Mouse (Mus musculus): ENCODE measurements around the gene Ttc22. TPM values are rescaled to one million over a fixed set of nuclear protein-coding genes. Genes with fewer than 3 reads are reported as not detected.

The Ttc22 gene
- polyA plus RNA-seq, 1 experiment from 2014 or later: 26.9 TPM

GRCm38 (mm10) chr4:106628650-106629360 lies 6.6 kb downstream of the Ttc22 start:
- Histone ChIP-seq H3K27ac (replicated peaks) (peak overlapping the region; percentile 77), H3K9ac (ENCODE audit: low read length) (no peak overlapping the region), H3K4me2 (replicated peaks; ENCODE audit: low read depth) (no peak overlapping the region; the same call in 1 of the 2 replicates), H3K4me1 (replicated peaks; ENCODE audit: control insufficient read depth, insufficient read depth) (no peaks in the 10 kb centered on the region; the same call in 1 of the 2 replicates), H3K9me3 (ENCODE audit: control insufficient read depth, low read length) (no peaks in the 10 kb centered on the region), H3K36me3 (ENCODE audit: control insufficient read depth, insufficient read depth, low read length) (no peaks in the 10 kb centered on the region), H3K4me3 (ENCODE audit: low read depth, low read length) (no peak overlapping the region), H3K27me3 (ENCODE audit: control insufficient read depth, insufficient read depth, low read length) (no peaks in the 10 kb centered on the region)
- TF ChIP-seq EP300 (optimal IDR thresholded peaks at IDR 0.05) (no peak), CTCF (IDR thresholded peaks at IDR 0.05; ENCODE audit: low read depth) (no peak)
- DNase-seq (ENCODE audit: low spot score): peak; percentile 60
- ATAC-seq (ENCODE audit: low FRiP score, low TSS enrichment): peak; percentile 82
- 21% methylated on average over 9 of the region's 9 CpGs for WGBS

- Histone ChIP-seq H3K9me3 (ENCODE audit: control insufficient read depth, low read length) (no peaks in the 10 kb centered on the region), H3K27me3 (ENCODE audit: control insufficient read depth, insufficient read depth, low read length) (no peaks in the 10 kb centered on the region), H3K4me1 (replicated peaks; ENCODE audit: control insufficient read depth, insufficient read depth) (no peaks in the 10 kb centered on the region; the same call in 1 of the 2 replicates), H3K4me2 (replicated peaks; ENCODE audit: low read depth) (no peak overlapping the region), H3K36me3 (ENCODE audit: control insufficient read depth, insufficient read depth, low read length) (no peaks in the 10 kb centered on the region), H3K27ac (replicated peaks) (peak overlapping the region; percentile 77; the same call in 1 of the 2 replicates), H3K9ac (ENCODE audit: low read length) (no peak overlapping the region), H3K4me3 (ENCODE audit: low read depth, low read length) (no peak overlapping the region)
- 44% methylated on average over 5 of the region's 5 CpGs for WGBS
- DNase-seq (ENCODE audit: low spot score) (peak; percentile 48), ATAC-seq (ENCODE audit: low FRiP score, low TSS enrichment) (peak; percentile 75)
- TF ChIP-seq EP300 (optimal IDR thresholded peaks at IDR 0.05): no peak
- TF ChIP-seq CTCF (IDR thresholded peaks at IDR 0.05; ENCODE audit: low read depth): no peak
Measured at GRCm38 (mm10) chr4:106629374-106629773, 7.1 kb downstream of the Ttc22 start.

- WGBS: 24% methylated on average over 14 of the region's 14 CpGs
- H3K9ac ChIP-seq (ENCODE audit: low read length): no peak overlapping the region
Measured at GRCm38 (mm10) chr4:106630333-106631220, 8.3 kb downstream of the Ttc22 start.

GRCm38 (mm10) chr4:106632313-106632712 lies 10.1 kb downstream of the Ttc22 start:
- Histone ChIP-seq H3K9me3 (ENCODE audit: control insufficient read depth, low read length) (no peaks in the 10 kb centered on the region), H3K4me2 (replicated peaks; ENCODE audit: low read depth) (no peak overlapping the region), H3K27ac (replicated peaks) (no peak overlapping the region; the same call in 1 of the 2 replicates), H3K9ac (ENCODE audit: low read length) (no peak overlapping the region), H3K4me1 (replicated peaks; ENCODE audit: control insufficient read depth, insufficient read depth) (no peaks in the 10 kb centered on the region; the same call in 1 of the 2 replicates), H3K27me3 (ENCODE audit: control insufficient read depth, insufficient read depth, low read length) (no peaks in the 10 kb centered on the region), H3K36me3 (ENCODE audit: control insufficient read depth, insufficient read depth, low read length) (no peaks in the 10 kb centered on the region), H3K4me3 (ENCODE audit: low read depth, low read length) (no peak overlapping the region)
- ATAC-seq (ENCODE audit: low FRiP score, low TSS enrichment) (no peak), DNase-seq (ENCODE audit: low spot score) (no peak)
- TF ChIP-seq EP300 (optimal IDR thresholded peaks at IDR 0.05): no peak
- no peak for TF ChIP-seq CTCF (IDR thresholded peaks at IDR 0.05; ENCODE audit: low read depth)
- WGBS: 38% methylated on average over 1 of the region's 3 CpGs

More at GRCm38 (mm10) chr4:106630333-106631220, 8.3 kb downstream of the Ttc22 start:
- Histone ChIP-seq H3K36me3 (ENCODE audit: control insufficient read depth, insufficient read depth, low read length) (no peaks in the 10 kb centered on the region), H3K27ac (replicated peaks) (peak overlapping the region; percentile 30; the same call in 1 of the 2 replicates), H3K27me3 (ENCODE audit: control insufficient read depth, insufficient read depth, low read length) (no peaks in the 10 kb centered on the region), H3K4me1 (replicated peaks; ENCODE audit: control insufficient read depth, insufficient read depth) (no peaks in the 10 kb centered on the region; the same call in 1 of the 2 replicates), H3K4me3 (ENCODE audit: low read depth, low read length) (no peak overlapping the region), H3K4me2 (replicated peaks; ENCODE audit: low read depth) (no peak overlapping the region), H3K9me3 (ENCODE audit: control insufficient read depth, low read length) (no peaks in the 10 kb centered on the region)
- peak; percentile 51 for DNase-seq (ENCODE audit: low spot score)
- ATAC-seq (ENCODE audit: low FRiP score, low TSS enrichment): peak; percentile 36; the same call in 1 of the 2 replicates
- TF ChIP-seq CTCF (IDR thresholded peaks at IDR 0.05; ENCODE audit: low read depth) (peak; percentile 86), EP300 (optimal IDR thresholded peaks at IDR 0.05) (no peak)

GRCm38 (mm10) chr4:106633281-106634085 lies 11.3 kb downstream of the Ttc22 start:
- DNase-seq (ENCODE audit: low spot score) (no peak), ATAC-seq (ENCODE audit: low FRiP score, low TSS enrichment) (no peak)
- WGBS: 23% methylated on average over 8 of the region's 8 CpGs

More at GRCm38 (mm10) chr4:106633281-106634085, 11.3 kb downstream of the Ttc22 start:
- Histone ChIP-seq H3K36me3 (ENCODE audit: control insufficient read depth, insufficient read depth, low read length) (no peaks in the 10 kb centered on the region), H3K4me3 (ENCODE audit: low read depth, low read length) (no peak overlapping the region), H3K27ac (replicated peaks) (peak overlapping the region; percentile 45; the same call in 1 of the 2 replicates), H3K9me3 (ENCODE audit: control insufficient read depth, low read length) (no peaks in the 10 kb centered on the region), H3K4me2 (replicated peaks; ENCODE audit: low read depth) (no peak overlapping the region), H3K4me1 (replicated peaks; ENCODE audit: control insufficient read depth, insufficient read depth) (no peaks in the 10 kb centered on the region; the same call in 1 of the 2 replicates), H3K27me3 (ENCODE audit: control insufficient read depth, insufficient read depth, low read length) (no peaks in the 10 kb centered on the region), H3K9ac (ENCODE audit: low read length) (no peak overlapping the region)
- TF ChIP-seq CTCF (IDR thresholded peaks at IDR 0.05; ENCODE audit: low read depth): no peak
- TF ChIP-seq EP300 (optimal IDR thresholded peaks at IDR 0.05): no peak

All from stomach, postnatal 0 days (tissue).